Mouse (Mus musculus) G1E (cell line): ENCODE measurements around the gene Gse1.

Source experiments
- CTCF ChIP-seq: IDR thresholded peaks from 2 replicates; pipeline ENCODE4 v1.5.1; 2012; ENCODE audit warnings: low read depth, low read length, inconsistent platforms, mixed read lengths
- GATA1 ChIP-seq: IDR thresholded peaks from 2 replicates; pipeline ENCODE4 v1.6.1; 2012; ENCODE audit warnings: borderline replicate concordance, low read length, inconsistent platforms, mixed read lengths
- POLR2AphosphoS5 ChIP-seq: IDR thresholded peaks from 2 replicates; pipeline ENCODE4 v1.6.1; 2012; ENCODE audit warnings: low read depth, low read length, inconsistent platforms; ENCODE audit not compliant: insufficient replicate concordance
- TAL1 ChIP-seq: conservative IDR thresholded peaks from 2 replicates; pipeline ENCODE4 v1.6.1; 2012; ENCODE audit warnings: low read depth, low read length, inconsistent platforms, mixed read lengths

DNA sequence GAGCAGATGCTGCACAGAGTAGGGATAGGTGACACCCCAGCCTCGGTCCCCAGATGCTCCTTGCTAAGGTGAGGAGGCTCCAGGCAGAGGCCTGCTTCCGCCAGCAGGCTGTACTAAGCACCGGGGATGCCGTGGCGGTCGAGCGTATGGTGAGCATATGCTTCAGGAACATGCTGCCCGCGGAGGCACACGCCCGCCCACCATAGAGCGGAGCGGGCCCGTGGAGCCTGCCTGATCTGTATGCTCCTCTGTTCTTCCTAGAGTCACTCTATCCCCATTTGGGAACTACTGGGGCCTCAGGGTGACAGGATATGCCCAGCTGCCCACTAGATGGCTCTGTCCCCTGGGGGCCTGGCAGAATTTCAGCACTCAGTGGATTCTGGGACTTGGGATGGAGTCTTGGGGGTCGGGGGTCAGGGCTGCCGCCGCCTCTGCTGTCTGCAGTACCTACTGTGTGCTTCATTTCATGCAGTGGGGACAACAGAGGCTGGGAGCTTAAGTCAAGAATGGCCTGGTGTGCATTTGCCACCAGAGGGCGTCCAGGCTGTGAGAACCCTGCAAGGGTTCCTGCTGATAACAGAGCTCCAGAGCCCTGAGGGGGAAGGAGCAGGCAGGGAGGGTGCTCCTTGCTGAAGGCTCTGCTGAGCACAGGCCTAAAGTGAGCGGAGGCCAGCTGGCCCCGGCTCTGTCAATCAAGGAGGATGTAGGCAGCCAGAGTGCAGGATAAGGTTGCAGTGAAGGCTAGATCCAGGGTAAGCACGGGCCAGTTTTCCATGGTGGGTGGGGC lies 60.1 kb downstream of the Gse1 start:
- peak; percentile 9; the same call in 1 of the 2 replicates for TF ChIP-seq CTCF
- TF ChIP-seq TAL1 = no peak
- TF ChIP-seq POLR2AphosphoS5 = no peak
- no peak for TF ChIP-seq GATA1
